Mouse (Mus musculus) intestine, postnatal 0 days (tissue): ENCODE measurements around the gene Mnt. TPM values are rescaled to one million over a fixed set of nuclear protein-coding genes. Genes with fewer than 3 reads are reported as not detected.
A peak's percentile ranks its signal among the peaks of the same experiment; 100 is the strongest.

ENCODE experiments used
- ATAC-seq: fragments of 200-750 bp; cut with Nextera tagmentation; 2 replicates; pipeline ENCODE4 v1.8.0; 2017; ENCODE audit warnings: mild to moderate bottlenecking, moderate TSS enrichment, moderate library complexity
- H3K27ac ChIP-seq: fragments of 300-500 bp; sonication (generic); 2 replicates; pipeline ENCODE4 v1.5.1; 2014; ENCODE audit warnings: mild to moderate bottlenecking, low read depth, low read length, moderate library complexity
- H3K27me3 ChIP-seq: fragments of 300-500 bp; sonication (generic); replicated peaks from 2 replicates; pipeline ENCODE4 v1.6.1; 2014; ENCODE audit warnings: low read length, mixed read lengths; ENCODE audit not compliant: control insufficient read depth, insufficient read depth
- H3K36me3 ChIP-seq: fragments of 300-500 bp; sonication (generic); 2 replicates; pipeline ENCODE4 v1.6.1; 2014; ENCODE audit warnings: mild to moderate bottlenecking, moderate library complexity; ENCODE audit not compliant: control insufficient read depth, insufficient read depth
- H3K4me1 ChIP-seq: fragments of 300-500 bp; sonication (generic); replicated peaks from 2 replicates; pipeline ENCODE4 v1.6.1; 2014; ENCODE audit warnings: antibody characterized with exemption, low read length, mixed read lengths; ENCODE audit not compliant: control insufficient read depth, insufficient read depth
- H3K4me2 ChIP-seq: fragments of 300-500 bp; sonication (generic); replicated peaks from 2 replicates; pipeline ENCODE4 v1.6.1; 2014; ENCODE audit warnings: low read depth, mild to moderate bottlenecking, moderate library complexity
- H3K4me3 ChIP-seq: fragments of 300-500 bp; sonication (generic); 2 replicates; pipeline ENCODE4 v1.5.1; 2014; ENCODE audit warnings: low read depth, low read length
- H3K9ac ChIP-seq: fragments of 300-500 bp; sonication (generic); 2 replicates; pipeline ENCODE4 v1.6.1; 2014; ENCODE audit warnings: mild to moderate bottlenecking, low read depth, low read length
- H3K9me3 ChIP-seq: fragments of 300-500 bp; sonication (generic); 2 replicates; pipeline ENCODE4 v1.6.1; 2016; ENCODE audit warnings: mixed run types; ENCODE audit not compliant: control insufficient read depth
- CTCF ChIP-seq: sonication (generic); IDR thresholded peaks from 2 replicates; pipeline ENCODE4 v1.5.1; 2016; ENCODE audit warnings: low read depth, mild to moderate bottlenecking, control low read depth, antibody characterized with exemption, moderate library complexity
- WGBS: fragments of 180-500 bp; shearing (Covaris S2); extraction: QIAGEN DNeasy Blood & Tissue Kit; methylation state at CpG from one replicate; pipeline ENCODE4 v1.1.7; 2014; 5-methylcytosine and 5-hydroxymethylcytosine counted together
- polyA plus RNA-seq: library from polyadenylated mRNA; unstranded; fragments of >200 nt; fragmentation: Nextera tagmentation; extraction: Ambion mirVana; gene quantifications from 2 replicates; pipeline ENCODE4 v1.2.1, GENCODE M21; 2015

The Mnt gene
- polyA plus RNA-seq, 1 experiment from 2014 or later, result 5.3 TPM

DNA sequence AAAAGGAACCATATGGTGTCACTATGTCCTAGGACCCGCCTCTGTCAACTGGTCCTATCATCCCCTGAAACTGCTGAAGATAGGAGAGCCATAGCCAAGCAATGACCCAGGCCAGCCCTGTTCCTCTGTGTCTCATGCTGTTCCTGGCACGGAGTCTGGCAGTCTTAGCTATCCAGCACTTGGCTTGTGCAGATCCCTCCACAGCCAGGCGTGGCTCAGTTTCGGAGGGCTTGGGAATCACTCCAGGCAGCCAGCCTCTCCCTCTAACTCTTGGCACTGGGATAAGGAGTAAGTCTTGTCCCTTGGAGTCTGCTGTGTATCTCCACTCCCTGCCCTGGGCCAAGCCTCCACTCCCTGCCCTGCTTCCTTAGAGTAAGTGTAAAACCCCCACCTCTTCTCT is 35.9 kb downstream of the Mnt start:
- no peak for ATAC-seq
- peaks cover 8% of the 10 kb centered on the region for H3K36me3 ChIP-seq
- H3K4me3 ChIP-seq, result no peak overlapping the region
- no peaks in the 10 kb centered on the region for H3K27me3 ChIP-seq
- no peak overlapping the region for H3K4me2 ChIP-seq
- H3K4me1 ChIP-seq, result no peaks in the 10 kb centered on the region
- H3K27ac ChIP-seq, result no peak overlapping the region
- 79% methylated on average over 4 of the region's 4 CpGs for WGBS
- no peak for TF ChIP-seq CTCF
- H3K9ac ChIP-seq, result no peak overlapping the region
- H3K9me3 ChIP-seq, result no peaks in the 10 kb centered on the region

GRCm38 (mm10) chr11:74867181-74867580 is 36.5 kb downstream of the Mnt start:
- no peak overlapping the region for H3K9ac ChIP-seq
- no peak overlapping the region for H3K4me3 ChIP-seq
- H3K27me3 ChIP-seq, result no peaks in the 10 kb centered on the region
- no peak overlapping the region for H3K27ac ChIP-seq
- H3K4me2 ChIP-seq, result no peak overlapping the region
- H3K4me1 ChIP-seq, result no peaks in the 10 kb centered on the region
- no peak for TF ChIP-seq CTCF
- peaks cover 8% of the 10 kb centered on the region for H3K36me3 ChIP-seq
- 87% methylated on average over 2 of the region's 2 CpGs for WGBS
- H3K9me3 ChIP-seq, result no peaks in the 10 kb centered on the region
- no peak for ATAC-seq

DNA sequence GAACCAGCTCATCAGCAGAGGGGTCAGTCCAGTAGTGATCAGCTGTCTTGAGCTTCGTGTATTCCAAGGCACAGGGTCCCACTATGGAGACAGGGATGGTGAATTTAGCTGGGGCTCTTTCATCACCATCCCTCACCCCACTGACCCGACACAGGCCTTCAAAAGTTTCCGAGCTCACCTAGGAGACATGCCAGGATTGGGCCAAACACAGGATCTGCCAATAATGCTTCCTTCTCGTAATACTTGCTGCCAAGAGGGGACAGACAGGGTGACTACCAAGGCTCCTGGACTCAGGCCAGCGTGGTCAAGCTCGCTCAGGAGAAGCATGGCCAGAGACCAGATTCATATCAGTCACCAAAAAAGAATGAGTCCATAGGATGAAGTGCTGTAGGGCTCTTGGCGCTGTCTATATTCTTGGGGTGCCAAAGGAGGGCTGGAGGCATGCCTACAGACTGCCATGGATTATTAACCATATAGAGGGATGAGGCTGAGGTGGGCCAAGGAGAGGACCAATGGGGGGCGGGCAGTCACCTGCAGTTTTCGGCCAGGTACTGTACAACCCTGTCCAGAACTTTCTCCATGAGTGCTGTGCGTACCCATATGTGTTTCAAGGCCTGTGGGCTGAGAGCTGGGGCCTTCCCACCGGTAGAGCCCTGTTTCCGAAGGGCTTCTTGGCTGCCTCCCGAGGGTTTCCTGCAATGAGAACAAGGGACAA is 37.5 kb downstream of the Mnt start:
- 90% methylated on average over 13 of the region's 13 CpGs for WGBS
- no peaks in the 10 kb centered on the region for H3K9me3 ChIP-seq
- no peak overlapping the region for H3K9ac ChIP-seq

GRCm38 (mm10) chr11:74869603-74870002 is 38.9 kb downstream of the Mnt start:
- 80% methylated on average over 6 of the region's 6 CpGs for WGBS
- no peaks in the 10 kb centered on the region for H3K9me3 ChIP-seq
- ATAC-seq, result no peak
- H3K36me3 ChIP-seq, result peaks cover 8% of the 10 kb centered on the region; the same call in 1 of the 2 replicates
- H3K4me3 ChIP-seq, result no peak overlapping the region
- no peak overlapping the region for H3K9ac ChIP-seq
- no peaks in the 10 kb centered on the region for H3K4me1 ChIP-seq
- no peaks in the 10 kb centered on the region for H3K27me3 ChIP-seq
- H3K27ac ChIP-seq, result no peak overlapping the region
- H3K4me2 ChIP-seq, result no peak overlapping the region
- TF ChIP-seq CTCF, result no peak

More for the DNA sequence above, 37.5 kb downstream of the Mnt start:
- H3K4me2 ChIP-seq, result no peak overlapping the region
- no peak overlapping the region for H3K27ac ChIP-seq
- no peaks in the 10 kb centered on the region for H3K4me1 ChIP-seq
- no peaks in the 10 kb centered on the region for H3K27me3 ChIP-seq
- peaks cover 8% of the 10 kb centered on the region; the same call in 1 of the 2 replicates for H3K36me3 ChIP-seq
- TF ChIP-seq CTCF, result no peak
- no peak for ATAC-seq
- H3K4me3 ChIP-seq, result no peak overlapping the region

- no peak for ATAC-seq
- 67% methylated on average over 4 of the region's 4 CpGs for WGBS
- H3K9ac ChIP-seq, result no peak overlapping the region
Measured at GRCm38 (mm10) chr11:74870544-74870943, 39.8 kb downstream of the Mnt start.

DNA sequence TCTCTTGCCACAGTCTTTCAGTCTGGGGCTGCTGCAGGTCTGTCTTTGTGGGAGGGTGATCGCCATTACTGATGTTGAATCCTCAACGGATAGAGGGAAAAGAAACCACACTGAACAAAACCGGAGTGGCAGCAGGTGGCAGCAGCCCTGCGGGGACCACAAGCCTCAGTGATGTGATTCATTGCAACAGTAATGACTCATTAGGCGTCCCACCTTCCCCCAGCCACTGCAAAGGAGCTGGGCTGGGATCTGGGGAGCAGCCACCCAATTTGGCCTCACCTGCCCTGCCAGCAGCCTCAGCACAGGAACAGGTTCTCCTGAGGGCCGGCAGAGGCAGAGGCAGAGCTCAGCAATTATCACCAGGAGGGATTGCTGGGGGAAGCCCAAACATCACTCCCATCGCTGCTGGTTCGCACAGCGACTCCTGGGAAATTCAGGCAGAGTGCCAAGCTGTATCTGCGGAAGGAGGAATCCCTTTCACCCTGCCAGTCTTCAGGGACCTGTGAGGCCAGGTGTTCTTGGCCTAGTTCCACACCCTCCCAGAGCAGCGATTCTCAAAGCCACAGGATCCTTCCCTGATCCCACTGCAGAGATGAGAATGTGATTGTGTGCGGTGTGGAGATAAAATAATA is 40.4 kb downstream of the Mnt start:
- WGBS, result 43% methylated on average over 12 of the region's 12 CpGs
- ATAC-seq, result no peak

More at GRCm38 (mm10) chr11:74870544-74870943, 39.8 kb downstream of the Mnt start:
- Histone ChIP-seq H3K4me3 (no peak overlapping the region), H3K27ac (no peak overlapping the region), H3K36me3 (no peaks in the 10 kb centered on the region), H3K4me2 (no peak overlapping the region), H3K9me3 (no peaks in the 10 kb centered on the region), H3K27me3 (no peaks in the 10 kb centered on the region), H3K4me1 (no peaks in the 10 kb centered on the region)
- TF ChIP-seq CTCF, result no peak

More for the DNA sequence above, 40.4 kb downstream of the Mnt start:
- no peak overlapping the region for H3K9ac ChIP-seq
- no peaks in the 10 kb centered on the region for H3K9me3 ChIP-seq
- no peak overlapping the region for H3K4me3 ChIP-seq
- no peaks in the 10 kb centered on the region for H3K27me3 ChIP-seq
- no peak overlapping the region for H3K4me2 ChIP-seq
- H3K4me1 ChIP-seq, result no peaks in the 10 kb centered on the region
- H3K27ac ChIP-seq, result no peak overlapping the region
- no peaks in the 10 kb centered on the region for H3K36me3 ChIP-seq
- peak; percentile 37; the same call in 1 of the 2 replicates for TF ChIP-seq CTCF
